Mouse (Mus musculus) monocyte, adult 5-6 weeks (primary cell): ENCODE measurements around the gene Cfap52. TPM values are rescaled to one million over a fixed set of nuclear protein-coding genes. Genes with fewer than 3 reads are reported as not detected.

Experiments
- ATAC-seq: fragments of 153-309, 156-312 bp; replicated peaks from 2 replicates; pipeline ENCODE4 v1.8.0; 2017; ENCODE audit warnings: mild to moderate bottlenecking; ENCODE audit not compliant: low TSS enrichment, insufficient number of reproducible peaks, severe bottlenecking, poor library complexity, low FRiP score
- total RNA-seq: library from RNA; stranded (forward); fragments of 200-1000, 200-491, 200-594 nt; gene quantifications from 3 replicates; pipeline ENCODE4 v1.2.3, GENCODE M21; 2017

Cfap52 gene
- total RNA-seq, 1 experiment from 2014 or later: not detected

DNA sequence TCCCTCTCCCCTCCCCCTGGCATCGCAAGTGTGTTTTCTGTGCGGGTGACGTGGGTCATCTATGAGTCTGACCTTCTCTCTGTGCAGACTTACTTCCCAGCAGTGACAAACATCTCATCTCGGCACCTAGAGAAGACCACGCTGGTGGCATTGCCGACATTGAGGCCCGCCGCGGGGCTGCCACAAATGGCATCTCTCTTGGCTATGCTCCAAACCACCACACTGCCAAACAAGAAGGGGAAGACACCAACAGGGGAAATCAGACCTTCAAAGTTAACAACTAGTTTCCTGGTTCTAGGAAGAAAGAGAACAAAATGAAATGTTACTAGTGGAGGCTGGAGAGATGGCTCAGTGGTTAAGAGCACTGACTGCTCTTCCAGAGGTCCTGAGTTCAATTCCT is 16.0 kb downstream of the Cfap52 start:
- ATAC-seq: no peak

DNA sequence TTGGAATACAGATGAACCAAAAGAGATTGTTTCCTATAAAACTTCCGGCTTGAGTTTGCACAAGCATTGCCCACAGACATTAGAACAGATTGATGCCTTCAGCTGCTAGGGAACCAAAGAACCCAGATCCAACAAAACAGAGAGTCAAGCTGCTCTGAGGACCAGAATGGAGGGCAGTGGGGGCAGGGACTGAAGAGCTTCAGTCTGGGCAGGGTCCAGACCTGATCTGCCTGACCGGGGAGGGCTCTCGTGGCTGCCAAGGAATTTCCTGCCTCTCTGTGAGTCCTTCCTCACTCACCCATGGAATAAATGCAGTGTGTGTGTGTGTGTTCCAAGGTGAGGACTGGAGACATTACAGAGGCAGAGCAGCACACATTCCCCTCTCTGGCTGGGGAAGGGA is 17.2 kb downstream of the Cfap52 start:
- ATAC-seq: no peak

DNA sequence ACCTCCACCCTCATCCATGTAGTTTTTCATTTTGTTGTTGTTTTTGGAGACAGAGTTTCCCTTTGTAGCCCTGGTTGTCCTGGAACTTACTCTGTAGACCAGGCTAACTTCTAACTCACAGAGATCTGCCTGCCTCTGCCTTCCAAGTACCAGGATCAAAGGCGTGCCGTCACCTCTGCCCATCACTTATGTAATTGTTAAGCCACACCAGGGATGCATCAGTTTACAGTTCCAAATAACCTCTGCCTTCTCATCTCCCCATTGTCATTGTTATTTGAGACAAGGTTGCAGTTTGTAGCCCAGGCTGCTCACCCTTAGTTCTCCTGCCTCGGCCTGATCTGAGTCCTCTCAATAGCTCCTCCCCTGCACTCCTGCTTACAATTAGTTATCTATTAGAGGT is 33.3 kb downstream of the Cfap52 start:
- ATAC-seq: no peak

DNA sequence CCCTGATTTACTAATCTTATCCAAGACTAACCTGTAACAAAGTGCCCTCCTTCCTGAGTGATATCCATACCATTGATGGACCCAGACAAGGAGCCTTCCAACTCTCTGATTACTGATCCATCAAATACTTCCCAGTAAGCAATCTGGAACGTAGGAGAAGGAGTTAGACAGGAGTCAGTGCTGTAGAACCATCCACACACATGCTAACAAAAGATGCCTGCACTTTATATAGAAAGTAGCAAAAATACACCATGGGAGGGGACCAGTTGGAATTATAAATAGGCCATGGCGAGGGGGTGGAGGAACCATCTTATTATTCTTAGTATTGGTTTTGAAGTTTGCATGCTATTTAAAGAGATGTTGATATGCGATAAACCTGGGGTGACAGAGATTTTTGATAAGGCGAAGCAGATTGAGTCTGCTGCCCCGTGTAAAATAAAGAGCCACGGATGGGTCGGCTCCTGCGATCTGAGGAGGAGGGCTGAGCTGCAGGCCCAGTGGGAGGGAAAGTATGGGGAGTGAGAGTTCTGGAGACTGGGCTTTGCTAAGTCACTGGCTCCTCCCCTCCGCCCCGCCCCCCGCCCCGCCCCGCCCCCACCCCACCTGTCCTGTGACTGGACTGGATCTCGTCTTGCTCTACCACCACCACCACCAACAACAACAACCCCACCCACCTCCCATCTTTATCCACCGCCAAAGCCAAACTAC is 38.9 kb downstream of the Cfap52 start:
- ATAC-seq: no peak

DNA sequence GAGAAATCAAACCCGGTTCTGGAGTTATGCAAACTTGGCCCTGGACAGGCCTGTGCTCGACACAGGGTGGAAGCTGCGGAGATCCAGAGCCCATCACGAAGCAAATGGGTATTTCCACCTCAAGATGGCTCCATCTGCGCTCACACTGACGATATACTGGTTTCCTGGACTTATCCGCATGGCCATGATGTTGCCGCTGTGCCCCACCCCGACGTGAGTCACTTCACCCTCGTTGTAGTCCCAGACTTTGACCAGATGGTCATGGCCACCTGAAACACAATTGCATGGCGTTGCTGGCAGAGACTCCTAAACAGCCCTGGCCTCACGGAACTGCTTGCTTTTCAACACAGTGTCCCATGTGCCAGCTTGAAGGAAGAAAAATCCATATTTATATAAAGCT is 40.5 kb downstream of the Cfap52 start:
- ATAC-seq: no peak

DNA sequence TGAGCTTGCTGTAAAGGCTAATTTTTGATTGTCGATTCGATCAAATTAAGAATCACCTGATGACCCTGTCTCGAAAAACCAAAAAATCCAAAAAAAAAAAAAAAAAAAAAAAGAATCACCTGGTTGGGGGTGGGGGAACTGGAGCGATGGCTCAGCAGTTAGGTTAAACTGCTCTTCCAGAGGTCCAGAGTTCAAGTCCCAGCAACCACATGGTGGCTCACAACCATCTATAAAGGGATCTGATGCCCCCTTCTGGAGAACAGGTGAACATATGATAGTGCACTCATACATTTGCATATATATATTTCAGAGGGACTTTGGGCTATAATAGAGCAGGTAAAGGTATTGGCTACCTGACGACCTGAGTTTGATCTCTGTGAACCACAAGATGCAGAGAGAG is 41.7 kb downstream of the Cfap52 start:
- ATAC-seq: no peak

DNA sequence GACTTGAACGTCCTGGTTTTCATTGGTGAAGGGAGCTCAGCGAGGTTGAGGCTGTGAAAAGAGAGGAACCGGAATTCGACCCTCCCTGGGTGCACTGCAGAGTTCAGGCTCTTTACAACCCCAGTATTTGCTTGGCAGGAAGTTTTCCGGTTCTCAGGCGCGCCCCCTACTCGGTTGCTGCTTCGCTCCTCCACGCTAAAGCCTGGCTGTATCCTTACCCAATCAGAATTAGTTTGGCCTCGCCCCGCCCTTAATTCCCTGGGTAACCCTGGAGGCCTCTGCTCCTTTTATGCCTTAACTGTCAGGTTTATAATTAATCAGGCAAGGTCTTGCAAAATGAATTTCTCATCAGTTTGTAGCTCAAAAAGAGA is 42.7 kb downstream of the Cfap52 start:
- no peak for ATAC-seq

DNA sequence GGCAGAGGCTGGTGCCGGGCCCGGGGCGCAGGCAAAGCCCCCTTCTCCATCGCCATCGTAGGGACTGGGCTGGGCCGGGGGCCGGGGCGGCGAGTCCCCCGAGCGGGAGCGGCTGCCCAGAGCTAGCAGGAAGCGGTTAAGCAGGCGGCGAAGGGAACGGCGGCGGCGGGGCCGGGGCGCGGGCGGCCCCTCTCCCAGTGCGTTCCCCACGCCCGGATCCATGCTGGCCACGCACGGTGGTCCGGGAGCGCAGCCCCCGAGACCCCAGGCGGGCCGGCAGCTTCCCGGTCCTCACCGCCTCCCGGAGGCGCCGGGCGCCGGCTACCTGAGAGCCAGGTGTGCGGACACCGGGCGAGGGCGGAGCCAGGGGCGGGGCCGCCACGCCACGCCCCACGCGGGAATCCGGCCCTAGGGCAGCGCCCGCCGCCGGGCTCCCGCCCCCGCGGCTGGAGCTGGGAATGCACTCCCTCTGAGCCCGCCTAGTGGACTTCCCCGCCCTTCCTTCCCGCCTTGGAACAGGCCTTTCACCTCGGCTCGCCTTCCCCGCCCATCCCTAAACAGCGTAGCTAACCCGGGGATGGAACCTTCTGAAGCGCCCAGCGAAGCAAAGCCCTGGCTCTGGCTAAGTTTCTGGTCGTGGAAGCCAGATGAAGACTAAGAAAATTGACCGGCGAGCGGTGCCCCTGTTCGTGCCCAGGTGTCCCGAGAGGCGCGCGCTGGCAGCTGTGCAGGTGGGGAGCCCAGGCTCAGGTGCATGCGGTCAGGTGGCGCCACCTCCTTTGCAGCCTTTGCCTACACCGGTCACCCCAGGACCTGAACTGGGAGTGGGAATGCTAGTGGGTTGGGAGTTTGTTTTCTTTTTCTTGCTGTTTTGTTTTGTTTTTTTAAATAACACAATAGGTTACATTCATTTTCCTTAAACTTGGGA is 43.4 kb downstream of the Cfap52 start, which contains the start of gene Usp43:
TSS of gene Usp43 (minus strand) at position 327 of the 928 bp plus-strand sequence.
- no peak for ATAC-seq

DNA sequence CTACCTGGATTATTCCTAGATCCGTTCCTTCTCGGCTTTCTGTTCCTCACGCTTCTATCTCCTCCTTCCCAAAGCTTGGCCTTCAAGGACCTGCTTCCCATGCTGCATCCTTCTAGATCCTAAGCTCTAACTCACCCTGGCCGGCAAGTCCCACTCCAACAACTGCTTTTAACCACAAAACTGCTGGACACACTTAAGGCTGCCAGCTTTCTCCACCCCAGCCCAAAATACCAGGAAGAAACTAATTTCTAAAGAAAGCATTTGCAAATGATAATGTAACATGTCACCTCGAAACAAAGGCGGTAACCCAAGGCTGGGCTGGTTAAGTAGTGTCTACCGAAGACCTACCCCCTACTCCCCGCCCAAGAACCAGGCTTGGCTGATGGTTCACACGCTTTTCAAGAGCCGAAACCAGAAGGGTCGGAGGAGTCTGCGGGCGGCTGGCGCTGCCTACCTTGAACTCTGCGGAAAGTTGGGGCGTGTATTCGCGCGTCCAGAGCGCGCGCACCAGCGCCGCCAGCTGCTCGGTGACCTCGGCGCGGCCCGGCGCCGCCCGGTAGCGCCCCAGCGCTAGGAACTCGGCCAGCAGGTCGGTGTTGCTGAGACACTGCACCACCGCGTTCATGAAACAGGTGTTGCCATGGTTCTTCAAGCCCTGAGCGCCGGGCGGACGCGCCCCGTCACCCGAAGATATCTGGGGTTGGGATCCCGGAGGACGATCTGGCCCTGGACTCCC is 44.2 kb downstream of the Cfap52 start:
- ATAC-seq: no peak

DNA sequence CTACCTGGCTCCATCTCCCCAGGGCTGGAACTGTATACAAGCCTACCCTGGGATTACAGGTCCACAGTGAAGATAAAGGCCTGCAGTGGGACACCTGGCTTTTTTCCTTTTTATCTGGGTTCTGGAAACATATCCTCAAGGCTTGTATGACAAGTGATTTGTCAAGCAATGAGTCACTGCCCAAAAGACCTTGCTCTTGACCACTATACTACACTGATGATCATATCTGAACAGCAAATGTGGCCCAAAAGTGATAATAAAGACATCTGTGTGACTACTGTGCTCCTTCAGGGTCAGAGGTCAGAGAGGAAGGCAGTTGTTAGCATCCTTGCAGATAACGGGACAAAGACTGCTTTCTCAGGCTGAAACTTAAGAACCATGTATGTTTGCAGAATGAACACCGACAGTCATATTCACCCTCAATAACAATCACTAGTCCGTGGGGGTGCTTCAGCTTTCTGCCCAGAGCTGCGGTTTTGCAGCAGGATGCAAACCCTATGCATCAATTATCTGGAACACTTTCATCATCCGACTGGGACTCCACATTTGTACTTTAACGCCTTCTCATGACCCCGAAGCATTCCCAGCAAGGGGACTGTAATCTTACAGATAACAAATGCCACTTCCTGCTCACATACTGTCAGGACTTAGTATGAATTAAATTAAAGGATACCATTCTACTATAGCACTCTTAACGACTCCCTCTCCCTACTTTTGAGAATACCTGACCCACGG is 45.1 kb downstream of the Cfap52 start:
- no peak for ATAC-seq

DNA sequence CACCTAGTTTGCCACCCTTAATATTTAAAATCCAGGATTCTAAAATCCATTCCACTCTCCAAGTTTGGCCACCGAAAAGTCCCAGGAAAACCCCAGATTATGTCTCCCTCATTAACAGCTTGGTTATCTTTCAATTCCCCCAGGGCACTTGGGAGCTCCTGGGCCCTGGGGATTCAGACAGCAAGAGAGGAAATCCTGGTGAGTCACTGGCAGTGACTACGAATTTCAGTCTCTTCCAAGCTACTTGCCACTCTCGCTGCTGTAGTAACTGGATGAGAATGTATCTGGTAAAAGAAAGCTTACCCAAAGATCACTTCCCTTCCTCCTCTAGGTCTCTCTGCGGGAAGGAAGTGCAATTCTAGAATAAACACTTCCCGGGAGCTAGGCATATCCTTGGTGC is 45.9 kb downstream of the Cfap52 start:
- no peak for ATAC-seq

DNA sequence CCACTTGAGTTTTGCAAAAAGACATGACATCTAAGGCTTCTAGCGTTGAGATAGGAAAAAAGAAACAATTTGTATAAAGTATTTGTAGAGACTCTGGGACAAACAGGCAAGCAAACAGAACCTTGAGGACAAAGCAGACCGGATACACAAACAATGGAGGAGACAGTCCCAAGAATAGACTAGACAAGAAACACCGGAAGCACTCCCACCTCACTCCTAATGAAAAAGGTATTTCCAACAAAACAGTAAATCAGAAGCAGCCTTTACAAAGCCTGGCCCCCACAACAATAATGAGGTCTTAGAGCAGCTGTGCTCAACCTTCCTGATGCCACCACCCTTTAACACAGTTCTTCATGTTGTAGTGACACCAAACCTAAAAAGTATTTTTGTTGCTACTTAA is 48.3 kb downstream of the Cfap52 start:
- no peak for ATAC-seq

DNA sequence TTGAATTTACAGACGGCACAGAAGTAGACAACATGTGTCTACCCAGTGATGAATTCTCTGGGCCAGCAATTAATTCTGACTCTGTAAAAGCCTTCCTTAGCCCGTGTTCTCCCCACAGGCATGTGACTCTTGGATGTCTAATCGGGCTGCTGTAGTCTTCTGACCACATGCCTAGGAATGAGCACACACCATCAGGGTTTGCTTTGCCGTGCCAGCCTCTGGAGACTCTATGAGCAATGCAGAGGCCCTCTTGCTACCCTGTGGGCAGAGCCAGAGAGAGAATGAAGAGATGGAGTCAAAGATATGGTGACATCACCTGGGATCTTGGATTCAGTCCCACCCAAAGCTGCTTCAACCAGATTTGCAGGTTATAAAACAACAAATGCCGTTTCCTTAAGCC is 54.4 kb downstream of the Cfap52 start:
- no peak for ATAC-seq

DNA sequence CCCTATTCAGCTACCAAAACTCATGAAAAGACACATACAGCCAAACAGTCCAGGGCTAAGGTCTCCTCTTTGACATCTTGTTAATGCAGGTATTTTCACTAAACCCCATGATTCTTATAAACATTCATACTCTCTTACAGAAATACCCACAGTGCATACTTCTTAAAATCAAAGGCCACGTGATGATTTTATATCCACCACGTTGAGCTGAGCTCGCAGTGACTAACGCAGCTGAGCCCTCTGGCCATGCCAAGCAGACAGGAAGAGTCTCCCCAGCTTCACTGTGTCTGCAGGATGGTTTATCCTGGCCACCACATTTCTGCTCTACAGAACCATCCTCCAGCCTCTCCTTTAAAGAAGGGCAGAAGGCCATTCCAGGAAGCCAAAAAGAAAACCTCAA is 61.7 kb downstream of the Cfap52 start:
- ATAC-seq: no peak

DNA sequence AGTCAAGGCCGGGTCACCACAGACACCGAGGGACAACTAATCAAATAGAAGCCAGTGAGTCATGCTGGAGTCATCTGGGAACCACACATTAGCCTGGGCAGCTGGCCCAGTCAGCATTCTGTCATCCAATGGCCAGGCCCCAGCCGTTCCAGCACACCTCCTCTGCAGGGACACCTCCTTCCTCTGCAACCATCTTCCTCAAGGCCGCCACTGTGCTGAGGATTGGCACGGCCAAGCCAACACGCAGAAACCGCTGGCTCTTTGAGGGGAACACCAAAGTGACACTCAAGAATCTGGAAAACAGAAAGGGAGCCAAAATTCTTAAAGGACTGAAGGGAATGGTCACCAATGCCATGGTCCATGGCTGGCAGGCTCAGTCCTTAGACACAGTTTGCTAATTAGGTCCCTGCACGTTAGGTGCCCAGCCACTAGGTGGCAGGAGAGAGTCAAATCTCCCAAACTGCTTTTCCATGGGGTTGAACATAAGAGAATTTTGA is 68.3 kb downstream of the Cfap52 start:
- ATAC-seq: peak; percentile 9; the same call in 1 of the 2 replicates

DNA sequence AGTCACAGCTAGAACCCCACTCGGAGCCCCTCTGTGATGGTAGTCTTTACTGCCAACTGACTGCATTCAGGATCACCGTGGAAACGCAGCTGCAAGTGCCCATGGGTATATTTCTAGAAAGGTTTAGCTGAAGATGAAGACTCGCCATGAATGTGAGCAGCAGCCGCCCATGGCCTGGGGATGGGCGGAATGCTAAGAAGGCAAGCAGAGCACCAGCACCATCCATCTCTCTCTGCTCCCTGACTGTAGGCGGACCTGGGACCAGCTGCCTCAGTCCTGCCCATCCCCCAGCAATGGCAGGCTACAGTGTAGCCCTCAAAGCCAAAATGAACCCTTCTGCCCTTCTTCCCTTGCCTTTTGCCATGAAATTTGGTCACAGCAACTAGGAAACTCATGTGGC is 69.8 kb downstream of the Cfap52 start:
- no peak for ATAC-seq

DNA sequence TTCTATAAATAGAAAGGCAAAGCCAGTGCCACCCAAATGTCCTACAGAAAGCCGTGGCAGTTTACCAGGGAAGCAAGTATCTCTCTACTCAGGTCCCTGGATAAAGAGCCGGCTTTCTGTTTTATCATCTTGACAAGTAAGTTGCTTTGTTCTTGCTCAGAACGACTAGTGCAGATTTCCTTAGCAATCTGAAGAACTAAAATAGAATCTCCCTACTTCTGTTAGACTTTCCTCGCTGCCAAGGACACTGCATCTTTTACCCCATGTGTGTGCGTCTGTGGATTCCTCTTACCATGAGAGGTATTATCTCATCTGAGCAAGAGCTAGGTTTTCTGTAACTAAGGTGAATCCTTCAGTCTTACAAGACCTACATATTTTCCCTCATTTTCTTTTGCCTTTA is 76.9 kb downstream of the Cfap52 start:
- ATAC-seq: no peak

DNA sequence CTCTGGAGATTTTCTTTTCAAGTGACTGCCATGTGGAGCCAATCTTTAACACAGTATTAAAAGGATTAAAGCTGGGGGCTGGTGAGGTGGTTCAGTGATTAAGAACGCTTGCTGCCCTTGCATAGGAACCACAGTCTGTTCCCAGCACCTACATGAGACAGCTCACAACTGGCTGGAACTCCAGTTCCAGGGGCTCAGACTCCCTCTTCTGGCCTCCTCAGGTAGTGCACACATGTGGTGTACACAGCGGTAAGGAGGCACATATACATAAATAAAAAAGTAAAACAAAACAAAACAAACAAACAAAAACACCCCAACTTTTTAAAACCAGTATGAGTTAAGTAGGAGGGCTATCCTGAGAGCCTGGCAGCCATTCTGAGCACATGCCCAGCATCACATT is 79.5 kb downstream of the Cfap52 start:
- no peak for ATAC-seq
